Mouse (Mus musculus) hindbrain, embryonic 15.5 days (tissue): ENCODE measurements at regions not wholly inside any gene's neighbourhood (a gene's known extent, or its start where the extent isn't known, plus 50 kb on each side); places are given as distances from the start of the nearest gene placed in this dataset.

Experiments
- ATAC-seq: fragments of 200-750 bp; cut with Nextera tagmentation; 2 replicates; pipeline ENCODE4 v1.8.0; 2017; ENCODE audit warnings: low read depth, moderate number of reproducible peaks, moderate TSS enrichment; ENCODE audit not compliant: low FRiP score
- H3K27ac ChIP-seq: fragments of 300-500 bp; sonication (generic); replicated peaks from 2 replicates; pipeline ENCODE4 v1.5.1; 2015; ENCODE audit warnings: mild to moderate bottlenecking, inconsistent platforms
- H3K27me3 ChIP-seq: fragments of 300-500 bp; sonication (generic); 2 replicates; pipeline ENCODE4 v1.6.1; 2015; ENCODE audit warnings: control low read depth, inconsistent platforms
- H3K36me3 ChIP-seq: fragments of 300-500 bp; sonication (generic); 2 replicates; pipeline ENCODE4 v1.6.1; 2015; ENCODE audit warnings: control low read depth, inconsistent platforms
- H3K4me1 ChIP-seq: fragments of 300-500 bp; sonication (generic); replicated peaks from 2 replicates; pipeline ENCODE4 v1.6.1; 2015; ENCODE audit warnings: control low read depth, inconsistent platforms
- H3K4me2 ChIP-seq: fragments of 300-500 bp; sonication (generic); 2 replicates; pipeline ENCODE4 v1.6.1; 2015; ENCODE audit warnings: moderate library complexity, mild to moderate bottlenecking, inconsistent platforms
- H3K4me3 ChIP-seq: fragments of 300-500 bp; sonication (generic); 2 replicates; pipeline ENCODE4 v1.5.1; 2015; ENCODE audit warnings: mild to moderate bottlenecking, inconsistent platforms
- H3K9ac ChIP-seq: fragments of 300-500 bp; sonication (generic); 2 replicates; pipeline ENCODE4 v1.6.1; 2015; ENCODE audit warnings: inconsistent platforms
- H3K9me3 ChIP-seq: fragments of 300-500 bp; sonication (generic); 2 replicates; pipeline ENCODE4 v1.6.1; 2016; ENCODE audit warnings: control low read depth, inconsistent platforms
- WGBS: fragments of 180-500 bp; shearing (Covaris S2); methylation state at CpG from one replicate; pipeline ENCODE4 v1.1.7; 2015; 5-methylcytosine and 5-hydroxymethylcytosine counted together

GRCm38 (mm10) chr15:25497743-25498142 lies 84.2 kb upstream of the Basp1 start:
- no peak for ATAC-seq
- H3K4me1 ChIP-seq = no peaks in the 10 kb centered on the region

GRCm38 (mm10) chr15:25498422-25498821 lies 84.9 kb upstream of the Basp1 start:
- H3K27ac ChIP-seq = no peak overlapping the region
- 13% methylated on average over 2 of the region's 2 CpGs for WGBS
- no peaks in the 10 kb centered on the region for H3K9me3 ChIP-seq
- no peak overlapping the region for H3K4me3 ChIP-seq
- H3K9ac ChIP-seq = no peak overlapping the region
- H3K27me3 ChIP-seq = no peaks in the 10 kb centered on the region
- no peaks in the 10 kb centered on the region for H3K36me3 ChIP-seq
- no peaks in the 10 kb centered on the region for H3K4me1 ChIP-seq
- ATAC-seq = 0 out of 2 replicates have a peak, but pooled peaks have one; percentile 27
- H3K4me2 ChIP-seq = no peak overlapping the region

More at GRCm38 (mm10) chr15:25497743-25498142, 84.2 kb upstream of the Basp1 start:
- Histone ChIP-seq H3K27ac (no peak overlapping the region), H3K9me3 (no peaks in the 10 kb centered on the region), H3K9ac (no peak overlapping the region), H3K4me3 (no peak overlapping the region), H3K36me3 (no peaks in the 10 kb centered on the region), H3K4me2 (no peak overlapping the region), H3K27me3 (no peaks in the 10 kb centered on the region)
- WGBS = 68% methylated on average over 1 of the region's 1 CpGs

GRCm38 (mm10) chr15:25502513-25502912 lies 88.9 kb upstream of the Basp1 start:
- H3K9me3 ChIP-seq = no peaks in the 10 kb centered on the region
- H3K4me3 ChIP-seq = no peak overlapping the region
- H3K36me3 ChIP-seq = no peaks in the 10 kb centered on the region
- no peak for ATAC-seq
- H3K9ac ChIP-seq = no peak overlapping the region
- no peaks in the 10 kb centered on the region for H3K27me3 ChIP-seq
- no peaks in the 10 kb centered on the region for H3K4me1 ChIP-seq
- H3K27ac ChIP-seq = no peak overlapping the region
- H3K4me2 ChIP-seq = no peak overlapping the region
- 91% methylated on average over 5 of the region's 5 CpGs for WGBS

- Histone ChIP-seq H3K4me1 (no peaks in the 10 kb centered on the region), H3K36me3 (no peaks in the 10 kb centered on the region), H3K4me2 (no peak overlapping the region), H3K27me3 (no peaks in the 10 kb centered on the region), H3K9me3 (no peaks in the 10 kb centered on the region), H3K4me3 (no peak overlapping the region), H3K9ac (no peak overlapping the region), H3K27ac (no peak overlapping the region)
- ATAC-seq = no peak
- 70% methylated on average over 6 of the region's 6 CpGs for WGBS
Measured at GRCm38 (mm10) chr15:25503104-25503503, 89.5 kb upstream of the Basp1 start.

- no peak for ATAC-seq
- Histone ChIP-seq H3K9ac (no peak overlapping the region), H3K4me3 (no peak overlapping the region), H3K9me3 (no peaks in the 10 kb centered on the region), H3K36me3 (no peaks in the 10 kb centered on the region), H3K27me3 (no peaks in the 10 kb centered on the region), H3K27ac (no peak overlapping the region), H3K4me2 (no peak overlapping the region), H3K4me1 (peaks cover 14% of the 10 kb centered on the region)
- WGBS = 51% methylated on average over 7 of the region's 7 CpGs
Measured at GRCm38 (mm10) chr15:25509139-25509538, 95.6 kb upstream of the Basp1 start.

- H3K4me3 ChIP-seq = no peak overlapping the region
- no peaks in the 10 kb centered on the region for H3K27me3 ChIP-seq
- peaks cover 14% of the 10 kb centered on the region for H3K4me1 ChIP-seq
- no peak overlapping the region for H3K4me2 ChIP-seq
- ATAC-seq = no peak
- no peak overlapping the region for H3K9ac ChIP-seq
- 65% methylated on average over 8 of the region's 8 CpGs for WGBS
- H3K9me3 ChIP-seq = no peaks in the 10 kb centered on the region
- no peak overlapping the region for H3K27ac ChIP-seq
- H3K36me3 ChIP-seq = no peaks in the 10 kb centered on the region
Measured at GRCm38 (mm10) chr15:25509584-25509983, 96.0 kb upstream of the Basp1 start.

- no peaks in the 10 kb centered on the region for H3K27me3 ChIP-seq
- 0 out of 2 replicates have a peak overlapping the region, but pooled peaks have one; percentile 11 for H3K4me2 ChIP-seq
- H3K27ac ChIP-seq = no peak overlapping the region
- H3K4me3 ChIP-seq = no peak overlapping the region
- H3K36me3 ChIP-seq = no peaks in the 10 kb centered on the region
- ATAC-seq = peak; percentile 63; the same call in 1 of the 2 replicates
- no peak overlapping the region for H3K9ac ChIP-seq
- H3K9me3 ChIP-seq = no peaks in the 10 kb centered on the region
- H3K4me1 ChIP-seq = peaks cover 14% of the 10 kb centered on the region
- WGBS = 40% methylated on average over 8 of the region's 8 CpGs
Measured at GRCm38 (mm10) chr15:25510060-25510492, 96.5 kb upstream of the Basp1 start.

- WGBS = 84% methylated on average over 15 of the region's 15 CpGs
- Histone ChIP-seq H3K27me3 (no peaks in the 10 kb centered on the region), H3K36me3 (no peaks in the 10 kb centered on the region), H3K4me3 (no peak overlapping the region), H3K4me2 (no peak overlapping the region), H3K9me3 (no peaks in the 10 kb centered on the region), H3K9ac (no peak overlapping the region), H3K4me1 (no peaks in the 10 kb centered on the region), H3K27ac (no peak overlapping the region)
- no peak for ATAC-seq
Measured at GRCm38 (mm10) chr15:25518025-25518928, 104.0 kb upstream of the Myo10 start.

GRCm38 (mm10) chr15:25524189-25524588 lies 98.1 kb upstream of the Myo10 start:
- no peaks in the 10 kb centered on the region for H3K9me3 ChIP-seq
- 88% methylated on average over 4 of the region's 4 CpGs for WGBS
- no peaks in the 10 kb centered on the region for H3K36me3 ChIP-seq
- H3K27me3 ChIP-seq = no peaks in the 10 kb centered on the region
- no peak overlapping the region for H3K27ac ChIP-seq
- no peak overlapping the region for H3K4me2 ChIP-seq
- H3K9ac ChIP-seq = no peak overlapping the region
- H3K4me3 ChIP-seq = no peak overlapping the region
- H3K4me1 ChIP-seq = no peaks in the 10 kb centered on the region
- ATAC-seq = no peak

GRCm38 (mm10) chr15:25525337-25525736 lies 97.0 kb upstream of the Myo10 start:
- H3K4me3 ChIP-seq = no peak overlapping the region
- H3K4me1 ChIP-seq = no peaks in the 10 kb centered on the region
- no peak for ATAC-seq
- H3K27ac ChIP-seq = no peak overlapping the region
- H3K9ac ChIP-seq = no peak overlapping the region
- no peaks in the 10 kb centered on the region for H3K9me3 ChIP-seq
- no peaks in the 10 kb centered on the region for H3K27me3 ChIP-seq
- H3K4me2 ChIP-seq = no peak overlapping the region
- WGBS = 61% methylated on average over 7 of the region's 7 CpGs
- no peaks in the 10 kb centered on the region for H3K36me3 ChIP-seq

GRCm38 (mm10) chr15:25536451-25537334 lies 85.6 kb upstream of the Myo10 start:
- WGBS = 79% methylated on average over 22 of the region's 22 CpGs

More at GRCm38 (mm10) chr15:25536451-25537334, 85.6 kb upstream of the Myo10 start:
- H3K27me3 ChIP-seq = no peaks in the 10 kb centered on the region
- no peaks in the 10 kb centered on the region for H3K9me3 ChIP-seq
- H3K9ac ChIP-seq = no peak overlapping the region
- H3K4me3 ChIP-seq = no peak overlapping the region
- H3K4me1 ChIP-seq = no peaks in the 10 kb centered on the region
- H3K4me2 ChIP-seq = no peak overlapping the region
- ATAC-seq = no peak
- H3K27ac ChIP-seq = no peak overlapping the region
- no peaks in the 10 kb centered on the region for H3K36me3 ChIP-seq
